Mouse (Mus musculus): Measurements from ENCODE around the gene Mrpl58. TPM values are rescaled to one million over a fixed set of nuclear protein-coding genes. Genes with fewer than 3 reads are reported as not detected.
"Not testable (repeated sequence)": the region's sequence is repeated elsewhere in the genome, so short reads cannot be mapped to it uniquely, and the experiment has no call there.

Gene Mrpl58
- total RNA-seq, 2 experiments from 2014 or later: 83.4 to 96.4 TPM

DNA sequence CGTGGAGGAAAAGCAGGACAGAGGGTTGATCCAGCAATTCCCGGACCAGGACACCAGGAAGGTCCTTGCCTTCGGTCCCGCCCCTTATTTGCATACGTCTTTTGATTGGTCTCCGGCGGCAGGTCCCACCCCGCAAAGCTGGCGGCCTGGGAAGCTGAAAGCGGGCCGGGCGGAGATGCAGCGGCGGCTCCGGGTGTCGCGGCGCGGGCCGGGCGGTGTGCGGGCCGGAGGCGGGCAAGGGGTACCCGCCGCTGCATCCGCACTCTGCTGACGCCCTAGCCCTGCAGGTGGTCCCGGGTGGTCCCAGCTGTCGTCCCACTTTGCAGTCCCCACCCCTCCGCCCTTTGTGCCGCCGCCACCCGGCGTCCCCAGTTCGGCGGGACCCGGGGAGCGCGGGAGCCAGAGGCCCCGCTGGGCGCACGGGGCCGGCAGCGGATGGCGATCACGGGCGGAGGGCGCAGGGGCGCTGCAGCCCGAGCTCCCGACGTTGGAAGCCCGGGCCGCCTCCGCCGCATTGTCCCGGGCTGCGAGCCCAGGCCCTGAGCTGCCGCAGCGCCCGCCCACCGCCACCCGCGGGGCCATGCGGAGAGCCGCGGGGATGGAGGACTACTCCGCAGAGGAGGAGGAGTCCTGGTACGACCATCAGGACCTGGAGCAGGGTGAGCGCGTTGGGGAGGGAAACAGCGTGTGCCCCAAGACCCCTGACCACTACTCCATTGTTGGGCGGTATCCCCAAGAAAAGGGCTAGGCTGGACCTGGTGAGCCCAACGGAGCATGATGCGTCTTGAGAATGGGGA lies 21.6 kb upstream of the Mrpl58 start, which contains the start of gene Cdr2l:
Cdr2l (plus strand) TSS at position 174 of the 797 bp plus-strand sequence.
- peak; percentile 37; the same call in 1 of the 2 replicates for ATAC-seq (replicated peaks; ENCODE audit: poor library complexity)

DNA sequence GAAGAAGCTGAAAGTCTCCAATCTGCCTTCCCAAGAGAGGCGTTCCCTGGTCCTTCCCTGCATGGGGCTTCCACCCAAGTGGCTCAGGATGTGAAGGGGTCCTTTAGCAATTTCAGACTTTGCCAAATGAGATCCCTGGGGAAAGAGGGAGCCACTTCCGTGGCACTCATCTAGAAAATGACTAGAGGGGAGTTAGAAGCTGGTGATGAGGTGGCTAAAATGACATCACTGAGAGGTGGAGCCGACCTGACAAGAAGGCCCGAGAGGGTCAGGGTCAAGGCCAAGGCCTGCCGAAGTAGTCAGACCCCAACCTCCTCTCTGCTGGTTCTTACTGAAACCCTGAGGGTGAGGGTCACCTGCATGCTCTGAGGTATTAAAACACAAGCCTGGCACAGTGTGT lies 20.7 kb upstream of the Mrpl58 start:
- ATAC-seq (replicated peaks; ENCODE audit: poor library complexity): no peak

DNA sequence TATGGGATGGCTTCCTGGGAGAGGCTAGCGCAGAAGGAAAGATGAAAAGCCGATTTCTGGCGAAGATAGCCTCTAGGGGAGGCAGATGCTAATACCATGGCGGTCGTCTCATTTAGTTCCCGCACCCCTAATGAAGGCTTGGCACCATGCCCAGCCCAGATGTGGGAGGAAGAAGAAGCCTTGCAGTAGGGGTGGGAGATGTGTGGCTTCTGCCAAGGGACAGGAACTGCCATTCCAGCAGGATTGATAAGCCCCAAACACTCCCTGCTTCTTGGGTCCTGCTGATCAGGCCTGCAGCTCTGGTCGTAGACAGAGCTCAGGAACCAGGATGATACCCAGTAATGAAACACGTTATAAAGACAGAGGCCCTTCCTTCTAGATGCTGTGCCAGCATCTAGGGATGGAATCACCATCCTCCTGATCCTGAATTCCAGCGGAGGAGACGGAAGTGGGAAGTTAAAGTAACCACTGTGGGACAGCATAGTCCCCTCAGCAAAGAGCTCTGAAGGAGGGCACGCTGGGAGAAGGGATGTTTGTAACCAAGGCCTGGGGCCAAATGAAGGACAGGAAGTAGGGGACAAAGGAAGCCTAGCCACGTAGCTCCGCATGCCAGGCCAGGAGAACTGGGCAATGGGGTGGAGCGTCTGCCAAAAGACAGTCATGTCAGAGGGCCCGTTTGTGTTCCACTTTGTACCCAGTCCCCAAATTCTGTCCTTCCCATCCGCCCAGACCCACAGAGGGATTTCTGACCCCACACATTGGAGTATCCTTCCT lies 19.7 kb upstream of the Mrpl58 start:
- no peak for ATAC-seq (replicated peaks; ENCODE audit: poor library complexity)

DNA sequence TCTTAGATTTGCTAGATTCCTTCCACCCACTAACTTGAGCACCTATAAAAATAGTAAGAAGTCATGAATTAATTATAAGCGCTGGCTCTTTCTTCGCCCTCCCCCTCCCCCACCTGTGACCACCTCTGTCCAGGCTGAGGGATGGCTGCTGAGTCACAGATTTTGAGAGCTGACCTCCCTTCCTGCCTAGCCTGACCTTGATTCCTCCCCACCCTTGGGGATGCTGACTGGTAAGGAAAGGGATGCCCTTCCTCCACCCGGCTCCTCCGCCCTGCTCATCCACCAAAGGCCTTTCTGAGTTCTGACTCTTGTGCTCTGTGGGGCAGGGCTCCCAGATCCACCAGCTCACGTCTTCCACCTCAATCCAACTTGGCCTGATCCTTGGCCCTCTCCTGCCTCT lies 19.0 kb upstream of the Mrpl58 start:
- ATAC-seq (replicated peaks; ENCODE audit: poor library complexity): no peak

DNA sequence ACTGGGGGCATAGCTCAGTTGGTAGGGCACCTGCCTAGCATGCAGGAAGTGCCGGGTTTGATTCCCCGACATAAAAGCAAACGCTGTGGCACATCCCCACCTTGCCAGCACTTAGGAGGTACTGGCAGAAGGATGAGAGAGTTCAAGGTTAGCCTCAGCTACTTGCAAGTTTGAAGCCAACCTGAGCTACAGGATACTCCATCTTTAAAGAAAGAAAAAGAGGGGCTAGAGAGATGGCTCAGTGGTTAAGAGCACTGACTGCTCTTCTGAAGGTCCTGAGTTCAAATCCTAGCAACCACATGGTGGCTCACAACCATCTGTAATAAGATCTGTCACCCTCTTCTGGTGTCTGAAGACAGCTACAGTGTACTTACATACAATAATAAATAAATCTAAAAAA lies 16.7 kb upstream of the Mrpl58 start:
- not testable (repeated sequence) for ATAC-seq (replicated peaks; ENCODE audit: poor library complexity)

DNA sequence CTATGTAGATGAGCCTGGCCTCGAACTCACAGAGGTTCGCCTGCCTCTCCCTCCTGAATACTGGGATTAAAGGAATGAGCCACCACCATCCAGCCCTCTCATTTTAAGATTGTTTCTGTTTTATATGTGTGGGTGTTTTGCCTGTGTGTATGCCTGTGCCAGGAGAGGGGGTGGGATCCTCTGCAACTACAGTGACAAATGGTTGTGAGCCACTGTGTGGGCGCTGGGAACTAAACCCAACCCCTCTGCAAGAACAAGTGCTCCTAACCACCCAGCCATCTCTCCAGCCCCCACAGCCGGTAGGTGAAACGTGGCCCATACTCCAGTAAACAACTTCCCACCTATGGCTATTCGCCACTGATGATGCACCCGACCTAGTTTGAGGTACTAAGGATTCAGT lies 12.2 kb upstream of the Mrpl58 start:
- ATAC-seq (replicated peaks; ENCODE audit: poor library complexity): no peak

DNA sequence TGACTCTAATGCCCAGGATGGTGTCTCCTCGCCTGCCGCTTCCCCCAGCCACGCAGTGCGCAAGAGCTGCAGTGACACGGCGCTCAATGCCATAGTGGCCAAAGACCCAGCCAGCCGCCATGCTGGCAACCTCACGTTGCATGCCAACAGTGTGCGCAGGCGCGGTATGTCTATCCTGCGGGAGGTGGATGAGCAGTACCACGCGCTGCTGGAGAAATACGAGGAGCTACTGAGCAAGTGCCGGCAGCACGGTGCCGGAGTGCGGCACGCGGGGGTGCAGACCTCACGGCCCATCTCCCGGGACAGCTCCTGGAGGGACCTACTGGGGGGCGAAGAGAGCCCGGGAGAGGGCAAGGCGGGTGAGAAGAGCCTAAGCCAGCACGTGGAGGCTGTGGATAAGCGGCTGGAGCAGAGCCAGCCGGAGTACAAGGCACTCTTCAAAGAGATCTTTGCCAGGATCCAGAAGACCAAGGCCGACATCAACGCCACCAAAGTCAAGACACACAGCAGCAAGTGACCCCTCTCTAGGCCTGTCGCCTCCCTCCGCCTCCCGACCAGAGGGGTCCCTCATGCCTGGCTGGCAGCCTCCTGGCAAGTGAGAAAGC lies 9.7 kb upstream of the Mrpl58 start:
- no peak for ATAC-seq (replicated peaks; ENCODE audit: poor library complexity)

DNA sequence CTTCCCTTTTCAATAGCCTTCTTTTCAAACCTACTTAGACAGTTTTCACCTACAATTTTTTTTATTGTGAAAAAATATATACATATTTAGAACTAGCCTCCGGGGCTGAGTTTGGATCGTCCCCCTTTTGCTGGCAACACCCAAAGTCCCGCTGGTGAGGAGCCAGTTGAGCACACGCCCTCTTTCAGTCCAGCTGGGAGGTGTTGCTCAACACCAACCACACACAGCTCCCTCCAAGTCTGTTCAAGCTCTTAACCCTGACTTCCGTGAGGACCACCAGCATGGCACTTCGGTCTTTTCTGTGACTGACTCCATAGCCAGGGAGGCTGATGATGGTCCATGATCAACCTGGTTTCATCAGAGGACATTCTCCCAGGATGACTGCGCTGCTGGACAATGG lies 5.5 kb upstream of the Mrpl58 start:
- ATAC-seq (replicated peaks; ENCODE audit: poor library complexity): peak; percentile 71

DNA sequence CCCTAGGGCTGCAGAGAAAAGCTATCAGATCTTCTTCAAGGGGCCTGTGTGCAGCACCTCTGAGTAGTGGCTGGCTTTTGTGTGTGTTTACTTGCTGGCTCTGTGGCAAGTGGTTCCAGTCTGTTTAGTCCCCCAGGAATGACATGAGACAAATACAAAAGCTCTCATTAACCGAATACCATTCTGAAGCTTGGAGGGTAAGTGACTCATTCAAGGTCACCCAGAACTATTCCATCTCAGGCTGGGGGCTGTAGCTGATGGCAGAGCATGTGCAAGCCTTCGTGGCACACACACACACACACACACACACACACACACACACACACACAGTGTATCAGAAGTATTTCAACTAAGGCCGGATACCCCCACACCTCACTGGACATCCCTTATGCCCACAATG lies 3.4 kb upstream of the Mrpl58 start:
- ATAC-seq (replicated peaks; ENCODE audit: poor library complexity): no peak

DNA sequence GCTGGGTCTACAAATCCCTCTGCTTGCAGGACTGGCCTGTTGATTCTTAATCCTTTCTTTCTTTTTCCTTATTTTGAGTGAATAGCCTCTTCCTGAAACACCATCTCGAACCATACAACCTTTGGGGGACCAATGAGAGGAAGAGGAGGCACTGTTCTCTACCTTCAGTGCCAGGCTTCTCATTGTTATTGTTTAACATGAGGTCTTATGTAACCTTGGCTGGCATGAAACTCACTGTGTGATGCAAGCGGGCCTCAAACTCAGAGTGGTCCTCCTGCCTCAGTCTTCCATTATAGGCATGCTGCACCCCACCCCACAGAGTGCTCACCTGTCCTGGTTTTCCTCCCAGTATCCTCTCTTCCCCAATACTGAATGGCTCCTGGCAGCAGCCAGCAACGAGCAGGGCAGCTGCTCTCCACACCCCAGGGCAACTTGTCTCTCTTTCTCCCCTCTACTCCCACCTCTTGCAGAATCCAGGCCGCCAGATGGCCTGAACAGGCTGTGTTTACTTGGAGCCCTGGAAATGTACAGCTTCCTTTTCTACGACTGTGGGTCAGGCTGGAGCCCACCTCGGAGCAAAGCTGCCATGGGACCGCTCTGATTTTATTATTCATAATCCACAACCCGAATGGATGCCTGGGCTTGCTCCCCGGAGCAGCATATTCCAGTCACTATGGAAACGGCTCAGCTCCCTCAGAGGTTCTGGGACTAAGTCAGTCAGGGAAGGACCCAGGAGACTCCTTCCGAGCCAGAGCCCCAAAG lies 2.7 kb upstream of the Mrpl58 start:
- no peak for ATAC-seq (replicated peaks; ENCODE audit: poor library complexity)

DNA sequence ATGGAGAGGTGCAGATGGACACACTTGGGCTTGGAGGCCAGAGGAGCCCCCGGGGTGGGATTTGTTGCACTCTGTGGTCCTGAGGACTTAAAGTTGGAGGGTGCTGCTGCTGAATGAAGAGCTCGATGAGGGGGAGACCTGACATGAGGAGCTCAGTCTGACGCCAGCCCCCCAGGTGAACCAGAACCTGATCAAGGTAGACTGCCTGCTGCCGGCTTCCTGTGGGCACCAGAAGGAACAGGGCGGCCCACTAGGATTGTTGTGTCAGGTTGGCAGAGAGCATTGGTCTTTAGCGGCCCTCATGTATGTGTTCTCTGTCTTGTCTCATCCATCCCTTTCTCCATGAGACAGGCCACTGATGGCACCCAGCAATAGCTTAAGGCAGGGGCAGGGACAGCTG lies 2.2 kb downstream of the Mrpl58 start:
- no peak for ATAC-seq (replicated peaks; ENCODE audit: poor library complexity)

DNA sequence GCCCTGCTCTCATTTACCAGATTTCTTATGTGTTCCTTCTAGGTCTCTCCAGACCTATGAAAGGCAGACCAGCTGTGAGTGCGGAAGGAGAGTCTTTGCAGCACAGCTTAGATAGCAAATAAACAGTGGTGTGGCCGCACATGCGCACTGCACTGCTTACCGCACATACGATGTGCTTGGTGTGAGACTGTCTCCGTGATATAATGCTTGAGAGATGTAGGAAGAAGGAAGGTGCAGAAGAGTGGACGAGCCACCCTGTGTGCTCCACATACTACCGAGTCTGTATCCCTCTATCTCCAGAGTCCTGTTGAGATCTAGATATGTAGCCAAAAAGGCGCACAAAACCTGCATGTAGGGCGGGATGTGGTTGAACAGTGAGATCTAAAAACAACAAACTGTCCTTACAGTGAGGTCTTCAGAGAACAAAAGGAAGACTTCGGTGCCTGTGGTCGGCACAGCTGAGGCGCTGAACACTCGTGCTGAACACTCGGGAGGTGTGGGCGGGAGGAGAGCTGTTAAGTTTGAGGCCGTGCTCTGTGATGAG lies 3.4 kb downstream of the Mrpl58 start:
- ATAC-seq (replicated peaks; ENCODE audit: poor library complexity): no peak

DNA sequence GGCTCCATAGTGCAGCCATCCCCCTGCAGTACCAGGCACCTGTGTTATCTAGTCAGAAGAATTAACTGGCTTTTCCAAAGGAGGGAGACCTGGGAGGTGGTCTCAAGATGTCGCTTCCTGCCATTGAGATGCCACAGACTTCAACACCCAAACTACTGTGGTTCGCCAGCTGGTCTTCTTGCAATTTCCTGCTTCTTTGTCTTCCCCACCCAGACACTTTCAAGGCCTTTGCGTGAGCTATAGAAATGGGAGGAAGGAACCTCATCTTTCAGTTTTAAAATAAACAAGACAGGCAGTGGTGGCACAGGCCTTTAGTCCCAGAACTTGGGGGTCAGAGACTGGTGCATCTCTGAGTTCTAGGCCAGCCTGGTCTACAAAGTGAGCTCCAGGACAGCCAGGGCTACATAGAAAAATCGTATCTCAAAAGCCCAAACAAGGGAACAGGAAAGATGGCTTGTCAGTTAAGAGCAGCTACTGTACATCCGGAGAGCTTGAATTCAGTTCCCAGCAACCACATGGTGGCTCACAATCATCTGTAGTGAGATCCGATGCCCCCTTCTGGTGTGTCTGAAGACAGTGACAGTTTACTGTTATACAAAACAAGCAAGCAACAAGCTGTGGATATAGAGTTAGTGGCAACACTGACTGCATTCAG lies 4.8 kb downstream of the Mrpl58 start:
- no peak for ATAC-seq (replicated peaks; ENCODE audit: poor library complexity)

DNA sequence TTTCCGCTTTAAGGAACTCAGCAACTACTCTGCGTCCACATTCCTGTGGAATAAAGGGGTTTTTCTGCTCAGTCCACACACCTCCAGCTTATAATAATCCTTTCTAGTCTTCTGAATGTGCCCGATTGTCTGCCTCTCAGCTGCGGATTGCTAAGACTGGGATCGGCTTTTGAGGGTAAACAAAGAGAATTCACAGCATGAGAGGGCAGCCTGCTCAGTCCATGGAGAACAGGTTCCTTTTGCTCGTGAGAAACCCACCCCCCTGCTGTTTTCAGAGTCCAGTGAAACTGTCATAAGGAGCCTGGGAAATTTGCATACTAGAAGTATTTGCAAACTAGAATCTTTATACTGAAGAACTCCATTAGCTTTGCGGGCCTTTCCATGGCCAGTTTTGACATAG lies 6.0 kb downstream of the Mrpl58 start:
- no peak for ATAC-seq (replicated peaks; ENCODE audit: poor library complexity)

DNA sequence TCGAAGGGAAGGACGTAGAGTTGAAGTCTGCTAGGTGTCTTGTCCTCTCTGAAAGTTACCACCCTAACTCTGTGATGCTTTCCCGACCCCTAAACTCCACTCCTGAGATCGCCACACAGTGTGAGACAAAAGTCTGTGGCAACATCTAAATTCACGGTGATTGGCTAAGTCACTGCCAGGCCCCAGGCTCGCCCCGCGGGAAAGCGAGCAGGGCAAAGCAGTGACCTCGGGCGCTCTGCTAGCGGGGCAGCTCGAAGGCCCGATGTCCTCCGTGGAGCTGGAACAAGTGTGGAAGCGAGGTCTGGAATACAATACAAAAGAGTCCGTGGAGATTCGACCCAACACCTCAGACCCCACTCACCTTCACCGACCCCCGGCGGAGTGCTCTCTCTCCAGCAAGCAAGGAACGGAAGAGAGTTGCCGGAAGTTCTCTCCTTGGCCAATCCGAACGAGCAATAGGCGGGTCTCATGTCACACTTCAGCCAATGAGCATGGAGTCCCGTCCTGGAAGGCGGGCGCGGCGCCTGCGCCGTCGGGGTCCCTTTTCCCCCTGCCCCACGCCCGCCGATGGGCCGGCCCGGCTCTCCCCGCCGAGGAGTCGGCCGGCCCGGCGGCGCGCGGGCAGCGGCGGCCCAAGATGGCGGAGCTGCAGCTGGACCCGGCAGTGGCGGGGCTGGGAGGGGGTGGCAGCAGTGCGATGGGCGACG lies 16.1 kb downstream of the Mrpl58 start, which contains the start of the genes Atp5h and Kctd2:
Atp5h (minus strand) TSS at position 432 of the 707 bp plus-strand sequence.
Kctd2 (plus strand) TSS at position 598 of the 707 bp plus-strand sequence.
- ATAC-seq (replicated peaks; ENCODE audit: poor library complexity): peak; percentile 98

DNA sequence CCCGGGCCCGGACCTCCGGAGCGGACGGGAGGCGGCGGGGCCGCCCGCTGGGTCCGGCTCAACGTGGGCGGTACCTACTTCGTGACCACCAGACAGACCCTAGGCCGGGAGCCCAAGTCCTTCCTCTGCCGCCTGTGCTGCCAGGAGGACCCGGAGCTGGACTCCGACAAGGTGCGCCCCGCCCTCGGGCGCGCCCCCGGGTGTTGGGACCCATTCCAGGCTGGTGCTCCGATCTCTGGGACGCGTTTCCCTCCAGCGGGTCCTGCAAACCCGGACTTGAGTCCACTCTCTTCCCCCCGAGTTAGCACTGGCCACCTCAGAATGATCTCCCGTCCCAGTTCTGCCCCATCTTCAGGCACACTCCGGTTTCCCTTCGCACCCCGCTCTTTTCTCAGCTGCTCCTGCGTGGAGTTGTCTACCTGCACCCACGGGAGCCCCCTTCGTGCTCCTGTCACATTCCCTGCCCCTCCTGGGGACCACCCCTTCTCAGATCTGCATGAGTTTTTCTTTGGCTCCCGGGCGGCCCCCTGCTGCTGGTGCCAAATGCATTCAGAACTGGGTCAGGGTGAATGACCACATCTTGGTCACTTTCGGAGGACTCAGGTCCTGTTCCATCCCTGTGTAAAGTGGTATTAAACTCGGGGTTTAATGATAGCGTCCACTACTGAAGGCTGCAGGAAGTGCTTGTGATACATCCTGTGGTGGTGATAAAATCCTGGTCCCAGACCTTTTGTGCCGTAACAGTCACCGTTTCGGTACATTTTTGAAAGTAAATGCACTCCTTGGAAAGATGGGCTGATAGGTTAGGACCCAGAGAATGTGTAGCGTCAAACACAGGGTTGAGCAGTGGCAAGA lies 17.0 kb downstream of the Mrpl58 start:
- 0 out of 2 replicates have a peak, but pooled peaks have one; percentile 10 for ATAC-seq (replicated peaks; ENCODE audit: poor library complexity)

DNA sequence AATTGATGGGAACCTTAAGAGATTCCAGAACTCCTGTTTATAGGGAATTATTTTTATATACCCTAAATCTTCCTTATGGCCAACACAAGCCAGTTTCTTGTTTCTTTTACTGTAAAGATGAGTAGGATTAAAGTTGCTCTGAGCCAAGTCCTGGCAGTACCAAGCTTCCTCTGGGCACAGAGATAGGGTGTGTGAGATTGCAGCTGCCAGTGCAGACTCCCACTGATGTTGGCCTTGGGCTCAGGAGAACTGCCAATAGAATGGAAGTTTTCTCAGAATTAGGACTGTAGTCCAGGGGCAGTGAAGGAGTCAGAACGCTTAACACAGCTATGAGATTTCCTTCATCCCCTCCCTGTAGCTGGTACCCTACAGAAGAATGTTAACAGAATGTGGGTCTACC lies 17.8 kb downstream of the Mrpl58 start:
- ATAC-seq (replicated peaks; ENCODE audit: poor library complexity): no peak

DNA sequence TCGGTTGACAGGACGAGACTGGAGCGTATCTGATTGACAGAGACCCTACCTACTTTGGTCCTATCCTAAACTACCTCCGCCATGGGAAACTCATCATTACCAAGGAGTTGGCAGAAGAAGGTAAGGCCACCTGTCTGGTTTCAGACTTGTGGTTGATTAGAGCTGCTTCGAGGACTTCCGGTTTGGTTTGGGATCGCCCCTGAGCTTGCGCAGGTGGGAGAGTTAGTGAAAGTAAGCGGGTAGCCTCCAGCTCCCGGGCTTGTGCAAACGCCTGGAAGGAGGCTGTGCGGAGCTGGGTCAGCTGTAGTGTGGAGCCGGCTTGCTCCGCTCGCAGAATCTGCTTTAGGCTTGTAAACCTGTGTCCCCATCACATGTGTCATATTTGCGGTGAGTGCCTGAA lies 18.4 kb downstream of the Mrpl58 start:
- ATAC-seq (replicated peaks; ENCODE audit: poor library complexity): no peak
